Comparison of ENCODE assay signal across 12 mouse cellular contexts in genomic region chr19:41832501-41833201, GRCm38 (mm10). TPM values are rescaled to one million over a fixed set of nuclear protein-coding genes. Genes with fewer than 3 reads are reported as not detected.
A peak's percentile ranks its signal among the peaks of the same experiment; 100 is the strongest.
DNase-seq lines count a peak whose midpoint lies in the region; ATAC-seq and TF ChIP-seq lines count a peak whose summit lies in the region.
"Had no signal": no experiment of that assay in that cellular context is flagged by ENCODE, and none has a peak within 500 bp of the region (broad histone marks: within the 10 kb centered on the region; RNA-seq: fewer than 3 reads in every experiment).

No protein-coding gene starts in this region.

- TF ChIP-seq CTCF in MEL (IDR thresholded peaks at IDR 0.05 in 2 of 3, conservative IDR thresholded peaks at IDR 0.05 in 1 of 3; ENCODE audit: control insufficient read depth in 1 of 3, insufficient read depth in 1 of 3, low read depth in 2 of 3, low read length in 3 of 3, poor library complexity in 1 of 3, severe bottlenecking in 1 of 3), result no peak

- no peaks in the 10 kb centered on the region for H3K36me3 ChIP-seq in heart, embryonic 13.5 days
- H3K36me3 ChIP-seq in MEL (ENCODE audit: control insufficient read depth in 1 of 2, insufficient read depth in 2 of 2, low read length in 2 of 2), result peaks cover 0 to 39% of the 10 kb centered on the region in 2 experiments; a peak in 2 of 4 replicates
- no peaks in the 10 kb centered on the region for H3K36me3 ChIP-seq in hindbrain, embryonic 12.5 days
- H3K36me3 ChIP-seq in midbrain, embryonic 11.5 days (ENCODE audit: control insufficient read depth, insufficient read depth, low read length), result no peaks in the 10 kb centered on the region
- H3K36me3 ChIP-seq in kidney, embryonic 14.5 days (ENCODE audit: control insufficient read depth, insufficient read depth, low read length), result no peaks in the 10 kb centered on the region

- TF ChIP-seq EP300 in MEL (IDR thresholded peaks at IDR 0.05; ENCODE audit: low read depth in 1 of 2, low read length in 2 of 2), result no peak

- TF ChIP-seq RAD21 in MEL (IDR thresholded peaks at IDR 0.05; ENCODE audit: low read depth, low read length), result no peak

- peak overlapping the region; percentile 99 for H3K4me2 ChIP-seq in heart, embryonic 13.5 days
- peak overlapping the region; percentile 98 for H3K4me2 ChIP-seq in hindbrain, embryonic 12.5 days (replicated peaks)
- peak overlapping the region; percentile 23; the same call in 1 of the 2 replicates for H3K4me2 ChIP-seq in midbrain, embryonic 11.5 days
- H3K4me2 ChIP-seq in kidney, embryonic 14.5 days (replicated peaks; ENCODE audit: low read depth, low read length), result no peak overlapping the region

- H3K79me2 ChIP-seq in MEL (ENCODE audit: control insufficient read depth, insufficient read depth, low read length, poor library complexity), result peaks cover 31% of the 10 kb centered on the region

- no peak for DNase-seq in heart, adult 11 months
- DNase-seq in MEL (ENCODE audit: low read depth, low spot score), result no peak
- DNase-seq in midbrain, embryonic 11.5 days (ENCODE audit: low spot score, missing footprints), result peak; percentile 74
- no peak for DNase-seq in T-cell, adult 2 months (ENCODE audit: low spot score)
- DNase-seq in adrenal gland, postnatal 25 days, result no peak
- DNase-seq: cerebellum, adult 11 months; kidney, adult 8-10 months; lung, postnatal 4 days; thymus, adult 2 months had no signal

- H3K4me1 ChIP-seq in heart, embryonic 13.5 days, result peaks cover 43% of the 10 kb centered on the region
- peaks cover 18 to 43% of the 10 kb centered on the region in 2 experiments for H3K4me1 ChIP-seq in MEL (ENCODE audit: control insufficient read depth in 1 of 2, insufficient read depth in 2 of 2, low read length in 2 of 2)
- peaks cover 30% of the 10 kb centered on the region for H3K4me1 ChIP-seq in hindbrain, embryonic 12.5 days
- H3K4me1 ChIP-seq in midbrain, embryonic 11.5 days (ENCODE audit: control insufficient read depth, insufficient read depth, low read length), result peaks cover 28% of the 10 kb centered on the region
- H3K4me1 ChIP-seq in kidney, embryonic 14.5 days (ENCODE audit: control insufficient read depth, insufficient read depth, low read length), result peaks cover 17% of the 10 kb centered on the region

- no peak overlapping the region; the same call in 1 of the 2 replicates for H3K4me3 ChIP-seq in heart, embryonic 13.5 days
- H3K4me3 ChIP-seq in MEL (ENCODE audit: control insufficient read depth in 1 of 2, insufficient read depth in 1 of 2, low read depth in 2 of 2, low read length in 2 of 2), result peak overlapping the region; percentile 78 to 83; a peak in 3 of 4 replicates
- peak overlapping the region; percentile 88; the same call in 1 of the 2 replicates for H3K4me3 ChIP-seq in hindbrain, embryonic 12.5 days
- H3K4me3 ChIP-seq in midbrain, embryonic 11.5 days (ENCODE audit: low read depth, low read length), result no peak overlapping the region; the same call in 1 of the 2 replicates
- H3K4me3 ChIP-seq in kidney, embryonic 14.5 days (ENCODE audit: low read length), result no peak overlapping the region

- TF ChIP-seq POLR2A in MEL (IDR thresholded peaks at IDR 0.05; ENCODE audit: control insufficient read depth in 1 of 2, insufficient read depth in 1 of 2, low read depth in 1 of 2, low read length in 2 of 2, poor library complexity in 1 of 2), result no peak; a peak in 1 of 4 replicates

- H3K9me3 ChIP-seq in heart, embryonic 13.5 days, result no peaks in the 10 kb centered on the region
- H3K9me3 ChIP-seq in MEL (replicated peaks; ENCODE audit: insufficient read depth, low read length), result no peaks in the 10 kb centered on the region
- no peaks in the 10 kb centered on the region for H3K9me3 ChIP-seq in hindbrain, embryonic 12.5 days (replicated peaks)
- no peaks in the 10 kb centered on the region for H3K9me3 ChIP-seq in midbrain, embryonic 11.5 days (ENCODE audit: control insufficient read depth, low read length)
- no peaks in the 10 kb centered on the region for H3K9me3 ChIP-seq in kidney, embryonic 14.5 days (ENCODE audit: control insufficient read depth, low read length)

- no peak overlapping the region for H3K27ac ChIP-seq in heart, embryonic 13.5 days (replicated peaks)
- H3K27ac ChIP-seq in MEL (ENCODE audit: control insufficient read depth, low read depth, low read length), result no peak overlapping the region
- 0 out of 2 replicates have a peak overlapping the region, but pooled peaks have one; percentile 23 for H3K27ac ChIP-seq in hindbrain, embryonic 12.5 days
- no peak overlapping the region for H3K27ac ChIP-seq in midbrain, embryonic 11.5 days (ENCODE audit: low read depth, low read length)
- no peak overlapping the region for H3K27ac ChIP-seq in kidney, embryonic 14.5 days (ENCODE audit: low read depth, low read length)

- WGBS in heart, embryonic 13.5 days, result 74% methylated on average over 13 of the region's 13 CpGs
- WGBS in hindbrain, embryonic 12.5 days, result 71% methylated on average over 13 of the region's 13 CpGs
- 71% methylated on average over 13 of the region's 13 CpGs for WGBS in midbrain, embryonic 11.5 days
- WGBS in kidney, embryonic 14.5 days, result 74% methylated on average over 13 of the region's 13 CpGs

- no peak for ATAC-seq in heart, embryonic 13.5 days (ENCODE audit: extremely low read depth, insufficient number of reproducible peaks, low FRiP score, low TSS enrichment)
- ATAC-seq in hindbrain, embryonic 12.5 days (ENCODE audit: low FRiP score), result no peak
- ATAC-seq in midbrain, embryonic 11.5 days (ENCODE audit: low FRiP score), result no peak
- no peak for ATAC-seq in kidney, embryonic 14.5 days (ENCODE audit: low FRiP score, low TSS enrichment)

- H3K9ac ChIP-seq in heart, embryonic 13.5 days, result no peak overlapping the region
- peak overlapping the region; percentile 95 for H3K9ac ChIP-seq in MEL (ENCODE audit: control insufficient read depth, low read depth, low read length, poor library complexity, severe bottlenecking)
- H3K9ac ChIP-seq in hindbrain, embryonic 12.5 days, result peak overlapping the region; percentile 53; the same call in 1 of the 2 replicates
- no peak overlapping the region; the same call in 1 of the 2 replicates for H3K9ac ChIP-seq in midbrain, embryonic 11.5 days (ENCODE audit: low read length)
- no peak overlapping the region for H3K9ac ChIP-seq in kidney, embryonic 14.5 days (ENCODE audit: low read depth, low read length)

- H3K27me3 ChIP-seq in heart, embryonic 13.5 days (replicated peaks), result peaks cover 24% of the 10 kb centered on the region
- H3K27me3 ChIP-seq in MEL (ENCODE audit: control insufficient read depth in 1 of 2, insufficient read depth in 2 of 2, low read length in 2 of 2), result no peaks in the 10 kb centered on the region
- H3K27me3 ChIP-seq in hindbrain, embryonic 12.5 days, result peaks cover 23% of the 10 kb centered on the region
- H3K27me3 ChIP-seq in midbrain, embryonic 11.5 days (ENCODE audit: control insufficient read depth, insufficient read depth, low read length), result peaks cover 6% of the 10 kb centered on the region; the same call in 1 of the 2 replicates
- H3K27me3 ChIP-seq in kidney, embryonic 14.5 days (ENCODE audit: control insufficient read depth, insufficient read depth, low read length), result peaks cover 29% of the 10 kb centered on the region

TF ChIP-seq in MEL, 35 proteins besides CTCF, POLR2A, EP300 and RAD21:
- no peak for TF ChIP-seq CHD1 (IDR thresholded peaks at IDR 0.05; ENCODE audit: low read depth, low read length)
- peak; percentile 28 for TF ChIP-seq TAL1 (IDR thresholded peaks at IDR 0.05; ENCODE audit: low read length)
- TF ChIP-seq MEF2A (IDR thresholded peaks at IDR 0.05; ENCODE audit: extremely low read depth, insufficient replicate concordance, low read depth, low read length, poor library complexity, severe bottlenecking), result no peak
- TF ChIP-seq GATA1 (IDR thresholded peaks at IDR 0.05; ENCODE audit: low read depth, low read length), result peak; percentile 33; the same call in 1 of the 2 replicates
- 0 out of 2 replicates have a peak, but pooled peaks have one; percentile 23 for TF ChIP-seq ETS1 (IDR thresholded peaks at IDR 0.05; ENCODE audit: low read depth, low read length)

RNA-seq across cellular contexts. Expression of gene Frat1, which starts 2.9 kb away (rescaled TPM):
- 2.1 and 2.2 TPM in 2 replicates for polyA plus RNA-seq in heart, embryonic 13.5 days (2015; fragmentation: Nextera tagmentation; extraction: Ambion mirVana)
- total RNA-seq in MEL (2012; rRNA removed), result 26.7 and 36.0 TPM in 2 replicates
- 10 to 100 TPM in 1 of 2 experiments, not detected in 1; 31.5 TPM for polyA plus RNA-seq in MEL (2012; ENCODE audit: insufficient read depth in 1 of 2, insufficient read length in 2 of 2, low read depth in 1 of 2, low replicate concordance in 2 of 2, missing spikeins in 1 of 2)
- polyA plus RNA-seq in hindbrain, embryonic 12.5 days (2016; fragmentation: Nextera tagmentation; extraction: Ambion mirVana), result 16.8 and 19.4 TPM in 2 replicates
- 9.7 and 10.1 TPM in 2 replicates for polyA plus RNA-seq in midbrain, embryonic 11.5 days (2014; fragmentation: Nextera tagmentation; extraction: Ambion mirVana)
- 7.7 and 11.1 TPM in 2 replicates for total RNA-seq in adrenal gland, postnatal 25 days (2021)
- 5.7 and 6.6 TPM in 2 replicates for polyA plus RNA-seq in kidney, embryonic 14.5 days (2014; fragmentation: Nextera tagmentation; extraction: Ambion mirVana)

RNA-seq across cellular contexts. Expression of gene Frat2, which starts 15.3 kb away (rescaled TPM):
- polyA plus RNA-seq in heart, embryonic 13.5 days (2015; fragmentation: Nextera tagmentation; extraction: Ambion mirVana), result 1.6 and 2.1 TPM in 2 replicates
- 55.6 and 58.2 TPM in 2 replicates for total RNA-seq in MEL (2012; rRNA removed)
- polyA plus RNA-seq in MEL (2012; ENCODE audit: insufficient read depth in 1 of 2, insufficient read length in 2 of 2, low read depth in 1 of 2, low replicate concordance in 2 of 2, missing spikeins in 1 of 2), result 100 to 1,000 TPM in 1 of 2 experiments, not detected in 1; 110 TPM
- 14.5 and 15.3 TPM in 2 replicates for polyA plus RNA-seq in hindbrain, embryonic 12.5 days (2016; fragmentation: Nextera tagmentation; extraction: Ambion mirVana)
- polyA plus RNA-seq in midbrain, embryonic 11.5 days (2014; fragmentation: Nextera tagmentation; extraction: Ambion mirVana), result 6.6 and 7.2 TPM in 2 replicates
- 4.0 and 6.6 TPM in 2 replicates for total RNA-seq in adrenal gland, postnatal 25 days (2021)
- 5.4 and 7.5 TPM in 2 replicates for polyA plus RNA-seq in kidney, embryonic 14.5 days (2014; fragmentation: Nextera tagmentation; extraction: Ambion mirVana)

RNA-seq across cellular contexts. Expression of gene Arhgap19, which starts 30.8 kb away (rescaled TPM):
- 11.9 and 13.4 TPM in 2 replicates for polyA plus RNA-seq in heart, embryonic 13.5 days (2015; fragmentation: Nextera tagmentation; extraction: Ambion mirVana)
- 47.5 and 53.9 TPM in 2 replicates for total RNA-seq in MEL (2012; rRNA removed)
- 10 to 100 TPM in 1 of 2 experiments, not detected in 1; 67.9 TPM for polyA plus RNA-seq in MEL (2012; ENCODE audit: insufficient read depth in 1 of 2, insufficient read length in 2 of 2, low read depth in 1 of 2, low replicate concordance in 2 of 2, missing spikeins in 1 of 2)
- polyA plus RNA-seq in hindbrain, embryonic 12.5 days (2016; fragmentation: Nextera tagmentation; extraction: Ambion mirVana), result 22.4 and 23.2 TPM in 2 replicates
- polyA plus RNA-seq in midbrain, embryonic 11.5 days (2014; fragmentation: Nextera tagmentation; extraction: Ambion mirVana), result 36.6 and 38.8 TPM in 2 replicates
- total RNA-seq in adrenal gland, postnatal 25 days (2021), result 5.6 and 6.1 TPM in 2 replicates
- 23.9 and 38.1 TPM in 2 replicates for polyA plus RNA-seq in kidney, embryonic 14.5 days (2014; fragmentation: Nextera tagmentation; extraction: Ambion mirVana)

Comparison
In these comparisons a context has a peak if more than half of its experiments do, and no peak if none do; other contexts are left out.
1. H3K4me3 ChIP-seq: peak in MEL (2 of 2) and hindbrain, embryonic 12.5 days (single experiment); none in heart, embryonic 13.5 days (single experiment), midbrain, embryonic 11.5 days (single experiment) and kidney, embryonic 14.5 days (single experiment).
2. H3K9ac ChIP-seq: peak in MEL (single experiment) and hindbrain, embryonic 12.5 days (single experiment); none in heart, embryonic 13.5 days (single experiment), midbrain, embryonic 11.5 days (single experiment) and kidney, embryonic 14.5 days (single experiment).